Mouse (Mus musculus) thymus, postnatal 36 days (tissue): ENCODE measurements around the gene Slc26a11.
A peak's percentile ranks its signal among the peaks of the same experiment; 100 is the strongest.

ENCODE experiments used
- DNase-seq, 2 experiments: peaks; one replicate each; pipeline ENCODE4 v3.0.0; 2022; ENCODE audit warnings: mixed read lengths in 2 of 2

Slc26a11 gene

GRCm38 (mm10) chr11:119355443-119356385, at the start of gene Slc26a11, which contains the start of gene Sgsh:
Gene Slc26a11 (plus strand): TSS chr11:119355557.
Gene Sgsh (minus strand): TSS chr11:119355536.
- peak; percentile 74 to 79 for DNase-seq

- no peak for DNase-seq
These were observed 48.3 kb upstream of the Slc26a11 start for GRCm38 (mm10) chr11:119306762-119307657.

GRCm38 (mm10) chr11:119307658-119307867, 47.8 kb upstream of the Slc26a11 start, which contains the start of gene Card14:
Gene Card14 (plus strand): TSS chr11:119307768.
- no peak for DNase-seq

GRCm38 (mm10) chr11:119307916-119308315, 47.4 kb upstream of the Slc26a11 start:
- no peak for DNase-seq

- DNase-seq = no peak
These were observed 44.7 kb upstream of the Slc26a11 start for GRCm38 (mm10) chr11:119310621-119311020.

- no peak for DNase-seq
These were observed 41.0 kb upstream of the Slc26a11 start for GRCm38 (mm10) chr11:119314252-119314936.

- no peak for DNase-seq
These were observed 38.6 kb upstream of the Slc26a11 start for GRCm38 (mm10) chr11:119316720-119317119.

GRCm38 (mm10) chr11:119322521-119322920, 32.8 kb upstream of the Slc26a11 start:
- no peak for DNase-seq

- no peak for DNase-seq
These were observed 30.3 kb upstream of the Slc26a11 start for GRCm38 (mm10) chr11:119325068-119325467.

- no peak for DNase-seq
These were observed 24.8 kb upstream of the Slc26a11 start for GRCm38 (mm10) chr11:119330592-119330991.

- no peak for DNase-seq
These were observed 23.4 kb upstream of the Slc26a11 start for GRCm38 (mm10) chr11:119331970-119332369.

- DNase-seq = no peak
These were observed 16.9 kb upstream of the Slc26a11 start for GRCm38 (mm10) chr11:119338271-119339059.

GRCm38 (mm10) chr11:119339179-119339578, 16.2 kb upstream of the Slc26a11 start:
- no peak for DNase-seq

GRCm38 (mm10) chr11:119339637-119340036, 15.7 kb upstream of the Slc26a11 start:
- DNase-seq = peak; percentile 71 to 77

- no peak for DNase-seq
These were observed 11.2 kb upstream of the Slc26a11 start for GRCm38 (mm10) chr11:119344178-119344577.

GRCm38 (mm10) chr11:119344865-119345264, 10.5 kb upstream of the Slc26a11 start:
- peak; percentile 16 to 28 for DNase-seq

- DNase-seq = no peak
These were observed 8.2 kb upstream of the Slc26a11 start for GRCm38 (mm10) chr11:119347125-119347524.

GRCm38 (mm10) chr11:119352113-119352512, 3.2 kb upstream of the Slc26a11 start:
- no peak for DNase-seq

- DNase-seq = no peak
These were observed 1.4 kb upstream of the Slc26a11 start for GRCm38 (mm10) chr11:119353946-119354345.

GRCm38 (mm10) chr11:119354798-119355442, 437 bp upstream of the Slc26a11 start:
- DNase-seq = peak; percentile 22 to 31

- no peak for DNase-seq
These were observed 3.7 kb downstream of the Slc26a11 start for GRCm38 (mm10) chr11:119359089-119359488.
